Mouse (Mus musculus) A20 (cell line): Measurements from ENCODE around the gene Fras1.

ENCODE experiments used
- DNase-seq: peaks from one replicate; pipeline ENCODE4 v3.0.0-alpha.2; 2011; ENCODE audit warnings: low read depth, low spot score

Gene Fras1

GRCm38 (mm10) chr5:96402555-96402954 is 28.8 kb downstream of the Fras1 start:
- no peak for DNase-seq

GRCm38 (mm10) chr5:96405139-96405842 is 31.5 kb downstream of the Fras1 start:
- DNase-seq = peak; percentile 13

- no peak for DNase-seq
Observed at GRCm38 (mm10) chr5:96408291-96408690, 34.5 kb downstream of the Fras1 start.

GRCm38 (mm10) chr5:96412754-96413394 is 39.1 kb downstream of the Fras1 start:
- no peak for DNase-seq

GRCm38 (mm10) chr5:96417121-96417520 is 43.4 kb downstream of the Fras1 start:
- DNase-seq = no peak

- no peak for DNase-seq
Observed at GRCm38 (mm10) chr5:96421550-96421949, 47.8 kb downstream of the Fras1 start.

GRCm38 (mm10) chr5:96422716-96423115 is 49.0 kb downstream of the Fras1 start:
- no peak for DNase-seq

GRCm38 (mm10) chr5:96425391-96425790 is 51.6 kb downstream of the Fras1 start:
- no peak for DNase-seq

GRCm38 (mm10) chr5:96429532-96430141 is 55.9 kb downstream of the Fras1 start:
- DNase-seq = no peak

- DNase-seq = no peak
Observed at GRCm38 (mm10) chr5:96437870-96438269, 64.1 kb downstream of the Fras1 start.

GRCm38 (mm10) chr5:96439811-96440210 is 66.1 kb downstream of the Fras1 start:
- DNase-seq = no peak

- DNase-seq = no peak
Observed at GRCm38 (mm10) chr5:96447460-96447859, 73.7 kb downstream of the Fras1 start.

- no peak for DNase-seq
Observed at GRCm38 (mm10) chr5:96452027-96452426, 78.3 kb downstream of the Fras1 start.

- no peak for DNase-seq
Observed at GRCm38 (mm10) chr5:96453386-96453785, 79.6 kb downstream of the Fras1 start.

GRCm38 (mm10) chr5:96454422-96454821 is 80.7 kb downstream of the Fras1 start:
- no peak for DNase-seq

GRCm38 (mm10) chr5:96455241-96455640 is 81.5 kb downstream of the Fras1 start:
- DNase-seq = no peak

GRCm38 (mm10) chr5:96457436-96457958 is 83.7 kb downstream of the Fras1 start:
- no peak for DNase-seq

GRCm38 (mm10) chr5:96459605-96460004 is 85.8 kb downstream of the Fras1 start:
- no peak for DNase-seq

- DNase-seq = no peak
Observed at GRCm38 (mm10) chr5:96462197-96462596, 88.4 kb downstream of the Fras1 start.

- no peak for DNase-seq
Observed at GRCm38 (mm10) chr5:96466461-96466860, 92.7 kb downstream of the Fras1 start.

- DNase-seq = no peak
Observed at GRCm38 (mm10) chr5:96471995-96472394, 98.2 kb downstream of the Fras1 start.

GRCm38 (mm10) chr5:96475488-96475887 is 101.7 kb downstream of the Fras1 start:
- DNase-seq = no peak

- no peak for DNase-seq
Observed at GRCm38 (mm10) chr5:96479003-96479402, 105.2 kb downstream of the Fras1 start.
